Mouse (Mus musculus) forebrain, embryonic 16.5 days (tissue): ENCODE results near the gene Hcls1. TPM values are rescaled to one million over a fixed set of nuclear protein-coding genes. Genes with fewer than 3 reads are reported as not detected.

ENCODE experiments used
- polyA plus RNA-seq: library from polyadenylated mRNA; unstranded; fragments of >200 nt; fragmentation: Nextera tagmentation; extraction: Ambion mirVana; gene quantifications from 2 replicates; pipeline ENCODE4 v1.2.1, GENCODE M21; 2015

Gene Hcls1
- polyA plus RNA-seq, 1 experiment from 2014 or later: 1.4 TPM

Other genes starting within 250 kb of the Hcls1 start
- 0.17 and 0.19 TPM in 2 replicates for gene Ildr1, start 241.0 kb upstream of the Hcls1 start, polyA plus RNA-seq
- 12.7 and 13.6 TPM in 2 replicates for gene Slc15a2, start 150.0 kb upstream of the Hcls1 start, polyA plus RNA-seq
- gene Iqcb1, start 106.6 kb upstream of the Hcls1 start, polyA plus RNA-seq: 58.8 and 59.3 TPM in 2 replicates
- 0.52 and 1.2 TPM in 2 replicates for gene Eaf2, start 60.0 kb upstream of the Hcls1 start, polyA plus RNA-seq
- gene Golgb1, start 59.8 kb upstream of the Hcls1 start, polyA plus RNA-seq: 84.2 and 93.0 TPM in 2 replicates
- 0.08 and 0.15 TPM in 2 replicates for gene Fbxo40, start 55.5 kb downstream of the Hcls1 start, polyA plus RNA-seq
- 5.5 and 5.9 TPM in 2 replicates for gene Polq, start 76.8 kb downstream of the Hcls1 start, polyA plus RNA-seq